Mouse (Mus musculus): ENCODE data around the gene Klhdc1.

The Klhdc1 gene

GRCm38 (mm10) chr12:69295651-69296050, 54.7 kb downstream of the Klhdc1 start:
- no peak for DNase-seq (ENCODE audit: extremely low read depth, low read depth, low spot score)

GRCm38 (mm10) chr12:69296511-69297410, 55.8 kb downstream of the Klhdc1 start, which contains the start of gene Klhdc2:
TSS of gene Klhdc2 (plus strand) at chr12:69296681.
- no peak for DNase-seq (ENCODE audit: extremely low read depth, low read depth, low spot score)

GRCm38 (mm10) chr12:69297411-69298150, 56.6 kb downstream of the Klhdc1 start:
- DNase-seq (ENCODE audit: extremely low read depth, low read depth, low spot score), result no peak

DNA sequence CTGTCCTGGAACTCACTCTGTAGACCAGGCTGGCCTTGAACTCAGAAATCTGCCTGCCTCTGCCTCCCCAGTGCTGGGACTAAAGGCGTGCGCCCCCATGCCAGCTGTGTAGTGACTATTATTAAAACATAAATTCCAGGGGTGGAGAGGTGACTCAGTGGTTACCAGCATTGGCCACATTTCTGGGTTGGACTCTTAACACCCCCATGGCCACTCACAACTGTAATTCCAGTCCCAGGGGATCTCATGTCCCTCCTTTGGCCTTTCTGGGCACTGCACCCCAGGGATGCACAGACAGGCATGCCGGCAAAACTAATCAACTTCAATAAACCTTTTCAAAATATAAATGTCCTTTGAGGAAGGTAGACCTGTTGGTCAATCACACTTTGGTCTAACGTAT, 57.3 kb downstream of the Klhdc1 start:
- DNase-seq (ENCODE audit: extremely low read depth, low read depth, low spot score), result no peak

DNA sequence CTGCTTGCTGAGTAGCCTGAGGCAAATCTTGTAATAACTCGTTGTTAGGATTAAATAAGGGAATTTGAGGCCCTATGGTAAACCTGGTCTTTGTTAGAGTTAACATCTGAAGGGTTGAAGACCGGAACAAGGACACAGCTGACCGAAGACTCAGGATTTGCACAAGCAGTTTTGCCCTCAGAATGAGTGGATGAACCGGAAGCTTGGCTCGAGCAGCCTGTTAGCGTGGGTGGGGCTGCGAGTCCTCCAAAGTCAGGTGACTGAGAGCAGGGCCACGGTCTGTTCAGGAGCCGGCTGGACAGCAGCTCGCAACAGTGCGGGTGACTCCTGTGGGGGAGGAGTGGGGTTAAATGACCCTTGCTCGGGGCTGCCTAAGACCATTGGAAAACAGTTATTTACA, 58.3 kb downstream of the Klhdc1 start:
- no peak for DNase-seq (ENCODE audit: extremely low read depth, low read depth, low spot score)

- DNase-seq (ENCODE audit: extremely low read depth, low read depth, low spot score), result no peak
These were observed 58.9 kb downstream of the Klhdc1 start for GRCm38 (mm10) chr12:69299831-69300230.

DNA sequence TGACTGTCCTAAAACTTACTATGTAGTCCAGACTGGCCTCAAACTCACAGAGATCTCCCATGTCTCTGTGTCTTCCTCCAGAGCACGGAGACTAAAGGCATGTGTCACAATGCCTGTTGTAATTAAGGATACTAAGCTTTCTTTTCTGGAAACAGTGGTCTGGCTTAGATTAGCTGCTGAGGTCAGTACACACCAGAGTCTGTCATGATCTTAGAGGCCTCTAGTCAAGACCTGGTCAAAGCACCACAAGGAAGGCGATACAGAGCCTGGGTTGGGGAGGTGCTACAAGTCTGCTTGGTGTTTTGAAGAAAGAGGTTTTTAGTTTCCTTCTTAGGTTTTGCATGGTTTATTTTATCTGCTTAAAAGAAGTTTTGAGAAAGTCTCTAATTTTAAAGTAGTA, 59.4 kb downstream of the Klhdc1 start:
- DNase-seq (ENCODE audit: extremely low read depth, low read depth, low spot score), result no peak

- DNase-seq (ENCODE audit: extremely low read depth, low read depth, low spot score), result no peak
These were observed 61.2 kb downstream of the Klhdc1 start for GRCm38 (mm10) chr12:69302171-69302570.

DNA sequence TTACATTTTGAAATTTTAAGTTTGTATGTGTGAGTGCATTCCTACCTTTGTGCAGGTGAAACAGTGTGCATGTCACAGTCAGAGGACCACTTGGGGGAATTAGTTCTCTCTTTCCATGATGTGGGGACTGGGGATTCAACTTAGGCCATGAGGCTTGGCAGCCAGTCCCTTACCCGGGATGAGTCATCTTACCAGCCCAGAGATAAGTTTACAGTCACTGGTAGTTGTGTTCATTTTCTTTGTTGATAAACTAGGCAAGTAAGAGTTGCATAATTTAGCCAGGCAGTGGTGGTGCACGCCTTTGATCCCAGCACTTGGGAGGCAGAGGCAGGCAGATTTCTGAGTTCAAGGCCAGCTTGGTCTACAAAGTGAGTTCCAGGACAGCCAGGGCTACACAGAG, 63.1 kb downstream of the Klhdc1 start:
- no peak for DNase-seq (ENCODE audit: extremely low read depth, low read depth, low spot score)

- no peak for DNase-seq (ENCODE audit: extremely low read depth, low read depth, low spot score)
These were observed 65.4 kb downstream of the Klhdc1 start for GRCm38 (mm10) chr12:69306333-69306732.

GRCm38 (mm10) chr12:69309659-69310058, 68.7 kb downstream of the Klhdc1 start:
- no peak for DNase-seq (ENCODE audit: extremely low read depth, low read depth, low spot score)

DNA sequence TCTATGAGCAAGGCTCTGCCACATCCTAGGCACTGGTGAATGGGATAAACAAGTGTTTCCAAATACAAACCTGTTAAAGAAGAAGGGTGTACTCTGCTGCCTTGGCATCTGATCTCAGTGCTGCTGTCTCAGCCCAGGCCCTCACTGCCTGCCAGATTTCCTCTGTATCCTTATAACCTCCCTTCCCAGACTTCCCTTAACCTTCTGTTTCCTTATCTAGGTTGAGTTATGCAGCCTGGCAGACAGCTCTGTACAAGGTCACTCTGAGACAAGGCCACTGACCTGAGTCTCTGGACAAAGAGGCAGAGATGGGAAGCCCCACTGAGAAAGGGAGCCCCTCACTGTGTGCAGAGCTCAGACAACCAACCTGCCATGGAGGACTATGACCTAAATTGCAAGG, 77.5 kb downstream of the Klhdc1 start:
- no peak for DNase-seq (ENCODE audit: extremely low read depth, low read depth, low spot score)

DNA sequence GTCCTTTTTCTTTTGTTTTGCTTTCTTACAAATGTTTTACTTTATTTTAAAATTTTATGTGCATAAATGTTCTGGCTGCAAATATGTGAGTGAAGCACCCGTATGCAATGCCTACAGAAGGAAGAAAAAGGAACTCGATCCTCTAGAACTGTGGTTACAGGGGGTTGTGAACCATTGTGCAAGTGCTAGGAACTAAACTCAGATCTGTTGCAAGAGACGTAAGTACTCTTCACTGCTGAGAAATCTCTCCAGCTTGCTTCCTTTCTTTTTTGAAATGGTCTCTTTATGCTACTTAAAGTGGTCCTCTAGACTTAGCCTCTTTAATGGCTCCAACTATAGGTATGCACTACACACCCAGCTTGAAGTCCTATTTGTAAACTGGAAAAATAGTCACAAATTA, 90.2 kb downstream of the Klhdc1 start:
- no peak for DNase-seq (ENCODE audit: extremely low read depth, low read depth, low spot score)

- DNase-seq (ENCODE audit: extremely low read depth, low read depth, low spot score), result no peak
These were observed 91.2 kb downstream of the Klhdc1 start for GRCm38 (mm10) chr12:69332147-69332546.

GRCm38 (mm10) chr12:69333547-69333946, 92.6 kb downstream of the Klhdc1 start:
- DNase-seq (ENCODE audit: extremely low read depth, low read depth, low spot score), result no peak

Data from fat pad, adult 2 months (tissue).